Mouse (Mus musculus): ENCODE measurements at regions not wholly inside any gene's neighbourhood (a gene's known extent, or its start where the extent isn't known, plus 50 kb on each side); places are given as distances from the start of the nearest gene placed in this dataset.

DNA sequence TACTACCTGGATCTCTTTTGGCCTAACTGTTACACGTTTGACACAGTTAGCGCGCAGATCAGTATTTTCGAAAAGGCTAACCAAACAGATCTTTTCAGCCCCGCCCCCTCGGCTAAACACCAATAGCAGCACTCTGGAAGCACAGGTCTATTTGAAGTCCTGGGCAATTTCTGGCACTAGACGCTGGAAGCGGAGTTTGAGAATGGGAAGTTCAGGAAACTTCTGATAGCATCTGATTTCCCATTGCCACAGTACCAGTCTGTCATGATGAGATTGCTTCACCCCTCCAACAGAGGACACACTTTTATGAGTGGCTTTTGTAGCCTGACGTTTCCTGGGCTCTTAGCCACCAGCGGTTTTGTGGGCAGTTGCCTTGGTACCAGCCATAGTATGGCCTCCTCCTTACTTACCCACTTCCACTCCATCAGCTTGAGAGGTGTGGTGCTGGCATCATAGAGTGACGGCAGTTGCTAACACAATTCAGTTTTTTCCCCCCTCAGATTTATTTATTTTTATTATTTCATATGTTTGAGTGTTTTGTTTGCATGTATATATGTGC lies 55.1 kb upstream of the Eln start:
- no peaks in the 10 kb centered on the region for H3K36me3 ChIP-seq (replicated peaks; ENCODE audit: low read length)
- no peak for TF ChIP-seq FLI1 (IDR thresholded peaks at IDR 0.05; ENCODE audit: low read length)

GRCm38 (mm10) chr5:134800481-134800880 lies 53.4 kb upstream of the Eln start:
- no peaks in the 10 kb centered on the region for H3K36me3 ChIP-seq (replicated peaks; ENCODE audit: low read length)
- TF ChIP-seq GATA1 (IDR thresholded peaks at IDR 0.05; ENCODE audit: borderline replicate concordance, low read length), result no peak
- no peak for TF ChIP-seq FLI1 (IDR thresholded peaks at IDR 0.05; ENCODE audit: low read length)
- H3K4me3 ChIP-seq (replicated peaks), result no peak overlapping the region
- H3K27me3 ChIP-seq (replicated peaks), result peaks cover 16% of the 10 kb centered on the region
- peaks cover 33% of the 10 kb centered on the region for H3K9me3 ChIP-seq
- peaks cover 8% of the 10 kb centered on the region for H3K4me1 ChIP-seq

More for the DNA sequence above, 55.1 kb upstream of the Eln start:
- no peak overlapping the region for H3K4me3 ChIP-seq (replicated peaks)
- H3K27me3 ChIP-seq (replicated peaks), result peaks cover 16% of the 10 kb centered on the region
- H3K9me3 ChIP-seq, result peaks cover 39% of the 10 kb centered on the region
- H3K4me1 ChIP-seq, result peaks cover 8% of the 10 kb centered on the region

DNA sequence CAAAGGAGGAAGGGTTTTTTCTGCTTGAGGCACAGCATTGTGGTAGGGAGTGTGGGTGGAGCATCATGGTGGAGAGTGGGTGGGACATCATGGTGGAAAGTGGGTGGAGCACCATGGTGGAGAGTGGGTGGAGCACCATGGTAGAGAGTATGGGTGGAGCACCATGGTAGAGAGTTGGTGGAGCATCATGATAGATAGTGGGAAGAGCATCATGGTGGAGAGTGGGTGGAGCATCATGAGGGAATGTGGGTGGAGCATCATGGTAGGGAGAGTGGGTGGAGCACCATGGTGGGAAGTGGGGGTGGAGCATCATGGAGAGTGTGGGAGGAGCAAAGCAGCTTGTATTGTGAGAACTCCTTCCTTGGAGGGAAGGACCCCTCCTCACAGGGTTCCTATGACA lies 52.8 kb upstream of the Eln start:
- Histone ChIP-seq H3K4me3 (replicated peaks) (no peak overlapping the region), H3K4me1 (peaks cover 8% of the 10 kb centered on the region), H3K27me3 (replicated peaks) (peaks cover 20% of the 10 kb centered on the region), H3K9me3 (peaks cover 28% of the 10 kb centered on the region), H3K36me3 (replicated peaks; ENCODE audit: low read length) (no peaks in the 10 kb centered on the region)
- TF ChIP-seq GATA1 (IDR thresholded peaks at IDR 0.05; ENCODE audit: borderline replicate concordance, low read length), result no peak
- no peak for TF ChIP-seq FLI1 (IDR thresholded peaks at IDR 0.05; ENCODE audit: low read length)

DNA sequence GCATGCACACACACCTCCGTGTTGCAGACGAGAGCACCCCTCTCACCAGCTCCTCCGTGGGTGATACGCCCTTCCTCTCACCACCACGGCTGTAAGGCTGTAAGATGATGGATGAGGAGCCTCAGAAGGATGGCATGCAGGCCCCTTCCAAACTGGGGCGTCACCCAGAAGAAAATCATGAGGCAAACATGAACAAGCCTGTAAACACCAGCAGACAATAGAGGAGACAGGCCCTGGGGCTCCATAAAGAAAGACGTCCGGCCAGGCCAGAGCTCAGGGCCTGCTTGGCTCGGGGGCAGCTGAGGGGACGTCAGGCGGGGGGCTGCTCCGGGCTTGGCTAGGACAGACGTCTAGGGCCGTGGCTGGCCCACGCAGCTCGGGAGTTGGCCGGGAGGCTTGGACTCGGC lies 50.6 kb upstream of the Eln start:
- no peaks in the 10 kb centered on the region for H3K36me3 ChIP-seq (replicated peaks; ENCODE audit: low read length)
- H3K27me3 ChIP-seq (replicated peaks), result peaks cover 15% of the 10 kb centered on the region
- no peak for TF ChIP-seq GATA1 (IDR thresholded peaks at IDR 0.05; ENCODE audit: borderline replicate concordance, low read length)
- TF ChIP-seq FLI1 (IDR thresholded peaks at IDR 0.05; ENCODE audit: low read length), result no peak
- H3K4me1 ChIP-seq, result peaks cover 8% of the 10 kb centered on the region
- H3K9me3 ChIP-seq, result peaks cover 23% of the 10 kb centered on the region
- H3K4me3 ChIP-seq (replicated peaks), result no peak overlapping the region
